Mouse (Mus musculus): ENCODE data around the gene Pacs1. TPM values are rescaled to one million over a fixed set of nuclear protein-coding genes. Genes with fewer than 3 reads are reported as not detected.

Gene Pacs1
- polyA plus RNA-seq (2015; fragmentation: Nextera tagmentation; extraction: Ambion mirVana): 13.0 and 13.5 TPM in 2 replicates

- H3K27me3 ChIP-seq (ENCODE audit: control insufficient read depth, insufficient read depth, low read length): no peaks in the 10 kb centered on the region
- no peaks in the 10 kb centered on the region for H3K9me3 ChIP-seq (replicated peaks; ENCODE audit: control insufficient read depth, low read length)
- WGBS: under 1% methylated on average over 93 of the region's 97 CpGs
- H3K27ac ChIP-seq (ENCODE audit: low read length): peak within 1 kb of the TSS; percentile 89
- peak; percentile 95 for ATAC-seq (ENCODE audit: insufficient read depth, low FRiP score)
- peaks cover 13% of the 10 kb centered on the region for H3K36me3 ChIP-seq (ENCODE audit: control insufficient read depth, insufficient read depth, low read length)
- H3K4me3 ChIP-seq (replicated peaks; ENCODE audit: low read length): peak within 1 kb of the TSS; percentile 89
- peaks cover 20% of the 10 kb centered on the region for H3K4me1 ChIP-seq (ENCODE audit: control insufficient read depth, insufficient read depth, low read length)
- peak within 1 kb of the TSS; percentile 92 for H3K4me2 ChIP-seq (ENCODE audit: low read depth, low read length)
- peak within 1 kb of the TSS; percentile 88 for H3K9ac ChIP-seq (ENCODE audit: low read length)
These were observed at the start of gene Pacs1 for GRCm38 (mm10) chr19:5272801-5273733. Gene Pacs1, minus strand, starts transcription at chr19:5273119.

- H3K9ac ChIP-seq (ENCODE audit: low read length): no peak overlapping the region
These were observed 40.3 kb upstream of the Pacs1 start for GRCm38 (mm10) chr19:5313189-5313588.

DNA sequence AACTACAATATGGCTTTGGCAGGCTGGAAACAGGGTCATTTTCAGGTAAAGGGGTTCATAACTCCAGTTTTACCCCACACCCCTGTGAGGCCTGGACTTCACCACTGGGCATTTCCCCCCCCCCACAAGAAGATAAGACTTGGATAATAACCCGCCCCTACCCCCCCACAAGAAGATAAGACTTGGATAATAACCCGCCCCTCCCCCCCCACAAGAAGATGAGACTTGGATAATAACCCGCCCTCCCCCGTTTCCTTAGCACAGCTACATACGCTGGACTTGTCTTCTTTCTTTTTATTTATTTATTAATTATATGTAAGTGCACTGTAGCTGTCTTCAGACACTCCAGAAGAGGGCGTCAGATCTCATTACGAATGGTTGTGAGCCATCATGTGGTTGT lies 36.1 kb upstream of the Pacs1 start:
- Histone ChIP-seq H3K36me3 (ENCODE audit: control insufficient read depth, insufficient read depth, low read length) (no peaks in the 10 kb centered on the region), H3K9ac (ENCODE audit: low read length) (no peak overlapping the region), H3K9me3 (replicated peaks; ENCODE audit: control insufficient read depth, low read length) (peaks cover 4% of the 10 kb centered on the region), H3K4me1 (ENCODE audit: control insufficient read depth, insufficient read depth, low read length) (no peaks in the 10 kb centered on the region), H3K27ac (ENCODE audit: low read length) (no peak overlapping the region), H3K4me3 (replicated peaks; ENCODE audit: low read length) (no peak overlapping the region), H3K4me2 (ENCODE audit: low read depth, low read length) (no peak overlapping the region), H3K27me3 (ENCODE audit: control insufficient read depth, insufficient read depth, low read length) (no peaks in the 10 kb centered on the region)
- no peak for ATAC-seq (ENCODE audit: insufficient read depth, low FRiP score)
- WGBS: 80% methylated on average over 7 of the region's 7 CpGs

More at GRCm38 (mm10) chr19:5313189-5313588, 40.3 kb upstream of the Pacs1 start:
- H3K27me3 ChIP-seq (ENCODE audit: control insufficient read depth, insufficient read depth, low read length): no peaks in the 10 kb centered on the region
- no peak overlapping the region for H3K4me2 ChIP-seq (ENCODE audit: low read depth, low read length)
- no peak for ATAC-seq (ENCODE audit: insufficient read depth, low FRiP score)
- no peaks in the 10 kb centered on the region for H3K4me1 ChIP-seq (ENCODE audit: control insufficient read depth, insufficient read depth, low read length)
- no peaks in the 10 kb centered on the region for H3K9me3 ChIP-seq (replicated peaks; ENCODE audit: control insufficient read depth, low read length)
- WGBS: 82% methylated on average over 8 of the region's 8 CpGs
- H3K4me3 ChIP-seq (replicated peaks; ENCODE audit: low read length): no peak overlapping the region
- no peak overlapping the region for H3K27ac ChIP-seq (ENCODE audit: low read length)
- H3K36me3 ChIP-seq (ENCODE audit: control insufficient read depth, insufficient read depth, low read length): no peaks in the 10 kb centered on the region

- Histone ChIP-seq H3K27ac (ENCODE audit: low read length) (no peak overlapping the region), H3K36me3 (ENCODE audit: control insufficient read depth, insufficient read depth, low read length) (no peaks in the 10 kb centered on the region), H3K4me2 (ENCODE audit: low read depth, low read length) (peak overlapping the region; percentile 51), H3K27me3 (ENCODE audit: control insufficient read depth, insufficient read depth, low read length) (no peaks in the 10 kb centered on the region), H3K9me3 (replicated peaks; ENCODE audit: control insufficient read depth, low read length) (peaks cover 4% of the 10 kb centered on the region), H3K4me1 (ENCODE audit: control insufficient read depth, insufficient read depth, low read length) (no peaks in the 10 kb centered on the region), H3K9ac (ENCODE audit: low read length) (peak overlapping the region; percentile 33; the same call in 1 of the 2 replicates), H3K4me3 (replicated peaks; ENCODE audit: low read length) (peak overlapping the region; percentile 27)
- 39% methylated on average over 98 of the region's 98 CpGs for WGBS
- peak; percentile 33; the same call in 1 of the 2 replicates for ATAC-seq (ENCODE audit: insufficient read depth, low FRiP score)
These were observed 34.2 kb upstream of the Pacs1 start for GRCm38 (mm10) chr19:5306968-5307734.

- Histone ChIP-seq H3K9me3 (replicated peaks; ENCODE audit: control insufficient read depth, low read length) (peaks cover 4% of the 10 kb centered on the region), H3K4me2 (ENCODE audit: low read depth, low read length) (no peak overlapping the region), H3K9ac (ENCODE audit: low read length) (no peak overlapping the region), H3K4me3 (replicated peaks; ENCODE audit: low read length) (no peak overlapping the region), H3K36me3 (ENCODE audit: control insufficient read depth, insufficient read depth, low read length) (no peaks in the 10 kb centered on the region), H3K27ac (ENCODE audit: low read length) (no peak overlapping the region), H3K27me3 (ENCODE audit: control insufficient read depth, insufficient read depth, low read length) (no peaks in the 10 kb centered on the region), H3K4me1 (ENCODE audit: control insufficient read depth, insufficient read depth, low read length) (no peaks in the 10 kb centered on the region)
- ATAC-seq (ENCODE audit: insufficient read depth, low FRiP score): no peak
- 79% methylated on average over 6 of the region's 6 CpGs for WGBS
These were observed 33.4 kb upstream of the Pacs1 start for GRCm38 (mm10) chr19:5306279-5306678.

DNA sequence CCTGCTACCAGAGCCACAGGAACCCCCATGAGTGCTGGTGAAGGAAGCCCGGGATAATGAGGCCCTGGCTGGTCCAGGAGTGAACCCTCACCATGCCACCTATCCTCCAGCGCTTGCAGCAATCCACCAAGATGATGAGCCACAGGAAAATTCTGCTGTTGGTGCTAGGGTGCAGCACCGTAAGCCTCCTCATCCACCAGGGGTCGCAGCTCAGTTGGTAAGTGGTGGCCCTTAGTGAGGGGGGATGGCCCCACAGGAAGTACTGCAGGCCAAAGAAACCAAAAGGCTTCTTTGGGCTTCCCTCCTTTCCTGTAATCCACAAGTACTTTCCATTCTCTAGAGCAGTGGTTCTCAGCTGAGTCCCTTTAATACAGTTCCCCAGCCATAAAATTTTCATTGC lies 29.5 kb upstream of the Pacs1 start:
- H3K4me1 ChIP-seq (ENCODE audit: control insufficient read depth, insufficient read depth, low read length): no peaks in the 10 kb centered on the region
- peaks cover 2% of the 10 kb centered on the region for H3K9me3 ChIP-seq (replicated peaks; ENCODE audit: control insufficient read depth, low read length)
- H3K27me3 ChIP-seq (ENCODE audit: control insufficient read depth, insufficient read depth, low read length): no peaks in the 10 kb centered on the region
- no peak overlapping the region for H3K27ac ChIP-seq (ENCODE audit: low read length)
- no peak overlapping the region for H3K4me3 ChIP-seq (replicated peaks; ENCODE audit: low read length)
- ATAC-seq (ENCODE audit: insufficient read depth, low FRiP score): peak; percentile 46; the same call in 1 of the 2 replicates
- H3K4me2 ChIP-seq (ENCODE audit: low read depth, low read length): no peak overlapping the region
- no peak overlapping the region for H3K9ac ChIP-seq (ENCODE audit: low read length)
- 13% methylated on average over 4 of the region's 4 CpGs for WGBS
- H3K36me3 ChIP-seq (ENCODE audit: control insufficient read depth, insufficient read depth, low read length): no peaks in the 10 kb centered on the region

DNA sequence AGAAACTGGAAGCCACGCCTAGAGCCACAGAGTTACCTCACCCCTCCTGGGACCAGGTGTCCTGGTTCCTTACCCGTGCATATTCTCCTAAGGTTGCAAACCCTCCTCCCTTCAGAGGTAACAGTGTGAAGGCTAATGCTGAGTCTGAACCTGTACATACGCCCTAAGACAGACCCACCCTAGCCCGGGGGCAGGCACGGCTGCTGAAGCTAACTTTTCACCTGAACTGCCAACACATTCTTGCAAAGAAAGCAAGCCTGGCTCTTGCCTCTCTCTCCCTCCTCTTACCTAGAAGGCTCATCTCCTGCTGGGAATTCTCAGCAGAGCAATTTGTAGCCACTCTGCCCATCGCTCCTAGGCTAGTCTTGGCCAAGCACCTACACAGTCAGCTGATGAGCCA lies 27.7 kb upstream of the Pacs1 start:
- no peaks in the 10 kb centered on the region for H3K36me3 ChIP-seq (ENCODE audit: control insufficient read depth, insufficient read depth, low read length)

DNA sequence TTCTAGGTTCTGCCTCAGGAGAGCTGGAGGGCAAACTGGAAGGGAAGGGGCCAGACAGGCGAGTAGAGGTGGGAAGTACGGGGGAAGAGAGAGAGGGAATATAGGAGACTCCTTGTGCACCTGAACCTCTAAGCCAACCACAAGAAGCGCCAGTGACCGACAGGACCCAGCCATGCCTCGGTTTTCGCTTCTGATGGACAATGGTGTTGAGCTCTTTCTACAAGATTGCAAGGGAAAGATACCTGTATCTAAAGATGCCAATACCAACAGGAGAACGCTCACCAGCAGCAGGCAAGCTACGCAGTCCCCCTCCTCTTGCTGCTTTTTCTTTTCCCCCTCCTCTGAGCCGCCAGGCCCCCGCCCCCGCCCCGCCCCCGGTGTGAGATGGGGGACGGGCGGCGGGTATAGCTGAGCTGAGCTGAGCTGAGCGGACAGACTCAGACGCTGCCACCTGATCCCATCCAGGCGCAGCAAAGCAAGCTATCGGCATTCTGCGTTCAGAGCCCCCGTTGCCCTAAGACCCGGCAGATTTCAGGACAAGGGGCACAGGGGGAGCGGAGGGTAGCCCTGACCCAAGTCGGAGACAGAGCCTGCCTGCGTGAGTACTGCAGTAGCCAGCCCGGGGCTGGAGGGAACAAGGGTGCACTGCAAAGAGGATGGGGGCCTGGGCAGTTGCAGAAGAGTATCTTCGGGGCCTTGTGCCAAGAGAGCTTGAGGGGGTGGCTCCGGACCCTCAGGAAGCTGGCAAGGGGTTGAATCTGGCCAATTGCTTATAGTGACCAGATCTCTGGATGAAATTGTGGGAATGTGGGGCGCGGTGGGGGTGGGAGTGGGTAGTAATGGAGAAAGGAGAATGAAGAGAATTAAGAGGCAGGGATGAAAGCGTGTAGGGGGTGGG lies 25.2 kb upstream of the Pacs1 start, which contains the start of gene Gal3st3:
Gene Gal3st3, plus strand, starts transcription at position 429 of the 898 bp plus-strand sequence.
- Histone ChIP-seq H3K27ac (ENCODE audit: low read length) (no peak within 1 kb of the TSS), H3K4me2 (ENCODE audit: low read depth, low read length) (peak within 1 kb of the TSS; percentile 57), H3K36me3 (ENCODE audit: control insufficient read depth, insufficient read depth, low read length) (no peaks in the 10 kb centered on the region), H3K9me3 (replicated peaks; ENCODE audit: control insufficient read depth, low read length) (no peaks in the 10 kb centered on the region), H3K4me1 (ENCODE audit: control insufficient read depth, insufficient read depth, low read length) (peaks cover 15% of the 10 kb centered on the region), H3K9ac (ENCODE audit: low read length) (peak within 1 kb of the TSS; percentile 73), H3K4me3 (replicated peaks; ENCODE audit: low read length) (peak within 1 kb of the TSS; percentile 45), H3K27me3 (ENCODE audit: control insufficient read depth, insufficient read depth, low read length) (no peaks in the 10 kb centered on the region)
- no peak for ATAC-seq (ENCODE audit: insufficient read depth, low FRiP score)
- 8% methylated on average over 31 of the region's 32 CpGs for WGBS

More for the DNA sequence above, 27.7 kb upstream of the Pacs1 start:
- Histone ChIP-seq H3K9ac (ENCODE audit: low read length) (no peak overlapping the region), H3K4me3 (replicated peaks; ENCODE audit: low read length) (no peak overlapping the region), H3K4me1 (ENCODE audit: control insufficient read depth, insufficient read depth, low read length) (peaks cover 5% of the 10 kb centered on the region; the same call in 1 of the 2 replicates), H3K9me3 (replicated peaks; ENCODE audit: control insufficient read depth, low read length) (no peaks in the 10 kb centered on the region), H3K4me2 (ENCODE audit: low read depth, low read length) (no peak overlapping the region), H3K27me3 (ENCODE audit: control insufficient read depth, insufficient read depth, low read length) (no peaks in the 10 kb centered on the region), H3K27ac (ENCODE audit: low read length) (no peak overlapping the region)
- ATAC-seq (ENCODE audit: insufficient read depth, low FRiP score): no peak
- WGBS: 68% methylated on average over 6 of the region's 6 CpGs

Data from stomach, embryonic 16.5 days (tissue).